Mouse (Mus musculus) lung, adult 2 months (tissue): Measurements from ENCODE around the gene Atp8a2.

Experiments
- CTCF ChIP-seq: fragments of 200-500 bp; IDR thresholded peaks from 2 replicates; pipeline ENCODE4 v1.5.1; 2011; ENCODE audit warnings: mild to moderate bottlenecking, low read length, control low read depth; ENCODE audit not compliant: insufficient read depth
- POLR2A ChIP-seq: fragments of 200-500 bp; IDR thresholded peaks from 2 replicates; pipeline ENCODE4 v1.6.1; 2011; ENCODE audit warnings: low read depth, mild to moderate bottlenecking, control low read depth, low read length, borderline replicate concordance; ENCODE audit errors: extremely low read depth

DNA sequence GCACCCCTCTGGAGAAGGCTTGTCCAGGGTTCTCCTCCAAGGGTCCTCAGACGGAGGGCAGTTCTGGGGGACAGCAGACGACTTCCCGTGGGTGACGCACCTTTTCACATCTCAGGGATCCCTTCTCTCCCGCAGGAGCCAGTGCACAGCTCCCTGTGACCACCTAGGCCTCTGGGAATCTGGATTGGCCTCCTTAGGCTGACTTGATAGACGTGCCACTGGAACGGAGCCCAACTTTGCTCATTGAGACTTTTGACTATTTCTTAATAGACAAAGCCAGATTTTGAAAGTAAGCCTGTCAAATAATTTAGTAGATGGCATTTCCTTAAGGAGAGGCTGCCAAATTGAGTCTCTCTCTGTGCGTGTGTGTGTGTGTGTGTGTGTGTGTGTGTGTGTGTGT lies 570.3 kb downstream of the Atp8a2 start:
- TF ChIP-seq CTCF (no peak), POLR2A (no peak)
